Mouse (Mus musculus) layer of hippocampus, adult 2 months (tissue): ENCODE data around the gene Timm17b. TPM values are rescaled to one million over a fixed set of nuclear protein-coding genes. Genes with fewer than 3 reads are reported as not detected.
A peak's percentile ranks its signal among the peaks of the same experiment; 100 is the strongest.

ENCODE experiments used
- DNase-seq, 2 experiments: peaks; one replicate each; pipeline ENCODE4 v3.0.0; 2022; ENCODE audit warnings: low spot score in 2 of 2
- H3K27ac ChIP-seq: fragments of 200-600 bp; 2 replicates; pipeline ENCODE4 v1.8.1; 2022
- H3K4me3 ChIP-seq: fragments of 200-600 bp; 2 replicates; pipeline ENCODE4 v1.8.1; 2022; ENCODE audit warnings: mild to moderate bottlenecking
- CTCF ChIP-seq: fragments of 200-600 bp; conservative IDR thresholded peaks from 2 replicates; pipeline ENCODE4 v1.8.1; 2022; ENCODE audit warnings: antibody characterized with exemption, mild to moderate bottlenecking, moderate library complexity
- long read RNA-seq, 2 experiments: library from polyadenylated mRNA; stranded (forward); transcript quantifications; one replicate each; pipeline ENCODE4 v2.0.0; 2021; ENCODE audit warnings: borderline mapping rate in 2 of 2
- total RNA-seq, 2 experiments: library from RNA; stranded (reverse); gene quantifications; 2 replicates each; pipeline ENCODE4 v1.2.3; 2021

The Timm17b gene
- 10 to 100 TPM; 21.4 to 26.3 TPM for total RNA-seq
- long read RNA-seq, experiment 1, transcript Timm17b-201 (6 exons, 2,381 nt), result major isoform, 7 of 8 reads
- long read RNA-seq, experiment 1, partial matches to known transcripts, result 0 of 8 reads
- long read RNA-seq, experiment 1, other reads (novel, unspliced or antisense), result 1 of 8 reads
- long read RNA-seq, experiment 2, transcript Timm17b-201 (6 exons, 2,381 nt), result major isoform, 16 of 18 reads
- long read RNA-seq, experiment 2, partial matches to known transcripts, result 0 of 18 reads
- long read RNA-seq, experiment 2, other reads (novel, unspliced or antisense), result 2 of 18 reads

GRCm38 (mm10) chrX:7898880-7899874, at the start of gene Timm17b, which contains the start of gene Pqbp1:
Gene Timm17b, plus strand, starts transcription at chrX:7899357.
Gene Pqbp1, minus strand, starts transcription at chrX:7899269.
- H3K4me3 ChIP-seq, result peak within 1 kb of the TSS; percentile 70

DNA sequence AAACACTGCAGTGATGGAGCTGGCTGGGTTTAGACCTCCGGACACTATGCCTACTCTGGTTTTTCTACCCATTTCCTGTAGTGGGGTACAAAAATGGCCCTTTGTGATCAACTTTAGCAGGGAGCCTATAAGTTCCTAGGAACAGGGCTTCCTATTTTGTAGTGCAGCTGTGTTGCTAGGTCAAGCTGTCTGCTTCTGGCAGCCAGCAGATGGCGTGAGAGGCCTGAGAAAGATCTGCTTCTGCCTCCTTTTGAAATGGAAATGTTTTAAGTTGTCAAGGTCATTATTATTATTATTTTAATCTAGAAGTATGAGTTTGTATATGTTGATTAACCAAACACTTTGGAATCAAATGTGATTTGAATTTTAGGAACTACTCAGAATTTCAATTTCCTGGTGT, 44.6 kb upstream of the Timm17b start:
- DNase-seq, result peak in 1 of 2 experiments; percentile 38
- no peak overlapping the region for H3K27ac ChIP-seq
- TF ChIP-seq CTCF, result peak; percentile 79
- H3K4me3 ChIP-seq, result no peak overlapping the region

More at GRCm38 (mm10) chrX:7898880-7899874, at the start of gene Timm17b, which contains the start of gene Pqbp1:
- peak within 1 kb of the TSS; percentile 97 for H3K27ac ChIP-seq
- no peak for TF ChIP-seq CTCF
- DNase-seq, result peak; percentile 82 to 92

- Histone ChIP-seq H3K27ac (no peak overlapping the region), H3K4me3 (no peak overlapping the region)
- TF ChIP-seq CTCF, result no peak
- no peak for DNase-seq
These were observed 39.9 kb upstream of the Timm17b start for GRCm38 (mm10) chrX:7859191-7859753.

DNA sequence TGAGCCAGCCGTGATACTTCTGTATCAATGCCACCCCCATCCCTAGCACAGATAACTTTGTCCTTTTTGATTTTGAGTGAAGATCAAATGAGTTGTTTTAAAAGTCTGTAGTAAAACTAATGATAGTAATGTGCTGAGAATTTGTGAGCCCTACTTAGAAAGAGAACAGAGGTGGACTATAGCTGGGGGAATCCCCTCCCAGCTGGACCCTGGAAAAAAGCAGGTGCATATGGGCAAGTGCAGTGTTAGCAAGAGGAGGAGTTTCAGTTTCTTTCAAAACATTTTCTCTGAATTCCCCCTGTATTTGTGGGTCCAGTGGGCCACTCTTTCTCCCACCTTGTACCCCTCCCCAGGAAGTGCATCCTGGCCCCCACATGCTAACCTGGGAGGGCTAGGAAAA, 36.0 kb upstream of the Timm17b start:
- no peak for TF ChIP-seq CTCF
- H3K4me3 ChIP-seq, result no peak overlapping the region
- H3K27ac ChIP-seq, result no peak overlapping the region
- no peak for DNase-seq

DNA sequence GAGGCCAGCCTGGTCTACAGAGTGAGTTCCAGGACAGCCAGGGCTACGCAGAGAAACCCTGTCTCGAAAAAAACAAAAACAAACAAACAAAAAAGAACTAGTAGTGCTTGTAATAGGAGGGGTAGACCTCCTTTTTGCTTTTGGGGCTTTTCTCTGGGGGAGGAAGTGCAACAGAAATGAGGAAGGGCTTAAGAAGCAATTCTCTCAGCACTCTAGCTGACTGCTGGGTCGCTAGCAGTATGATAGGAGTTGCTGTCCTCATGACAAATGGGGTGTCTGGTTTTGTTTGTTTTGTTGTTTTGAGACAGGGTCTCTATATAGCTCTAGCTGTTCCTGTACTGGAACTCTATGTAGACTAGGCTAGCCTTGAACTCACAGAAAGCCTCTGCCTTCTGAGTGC, 34.6 kb upstream of the Timm17b start:
- TF ChIP-seq CTCF, result no peak
- no peak overlapping the region for H3K4me3 ChIP-seq
- no peak overlapping the region for H3K27ac ChIP-seq
- DNase-seq, result no peak

DNA sequence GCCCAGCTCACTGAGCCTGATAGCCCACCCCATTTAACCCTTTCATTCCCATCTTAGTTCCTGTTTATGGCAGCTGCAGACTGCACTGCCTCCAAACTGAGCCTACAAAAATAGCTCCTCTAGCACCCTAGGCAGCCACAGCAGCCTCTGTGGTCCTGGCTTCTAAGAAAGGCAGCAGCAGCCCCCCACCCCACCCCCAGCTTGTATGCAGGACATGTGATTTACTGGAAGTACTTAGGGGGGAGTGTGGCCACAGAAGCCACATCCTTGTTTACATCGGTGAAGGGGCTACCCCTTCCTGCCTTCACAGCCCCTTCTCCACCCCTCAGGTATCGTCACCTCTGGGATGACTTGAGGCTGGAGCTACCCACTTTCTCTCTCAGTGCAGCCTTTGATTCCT, 33.8 kb upstream of the Timm17b start:
- no peak for DNase-seq
- TF ChIP-seq CTCF, result no peak
- Histone ChIP-seq H3K27ac (no peak overlapping the region), H3K4me3 (no peak overlapping the region)

DNA sequence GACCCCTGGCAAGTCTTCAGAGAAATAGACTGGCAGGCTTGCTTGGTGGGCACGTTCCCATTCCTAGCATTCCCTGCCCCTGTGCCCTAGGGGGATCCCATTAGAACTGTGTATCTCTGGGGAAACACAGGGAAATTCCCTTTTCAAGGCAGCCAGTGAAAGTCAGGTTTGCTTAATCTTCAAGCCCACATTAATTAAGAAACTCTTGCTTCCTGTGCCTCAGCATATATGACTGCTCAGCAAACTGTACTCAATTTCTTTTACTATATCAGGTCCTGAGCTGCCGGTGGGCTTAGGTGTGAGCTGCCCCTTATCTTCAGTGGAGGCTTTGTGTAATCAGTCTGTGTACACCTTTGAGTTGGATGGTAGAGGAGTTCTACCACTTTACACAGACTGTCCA, 33.4 kb upstream of the Timm17b start:
- DNase-seq, result no peak
- H3K4me3 ChIP-seq, result no peak overlapping the region
- no peak for TF ChIP-seq CTCF
- no peak overlapping the region for H3K27ac ChIP-seq

DNA sequence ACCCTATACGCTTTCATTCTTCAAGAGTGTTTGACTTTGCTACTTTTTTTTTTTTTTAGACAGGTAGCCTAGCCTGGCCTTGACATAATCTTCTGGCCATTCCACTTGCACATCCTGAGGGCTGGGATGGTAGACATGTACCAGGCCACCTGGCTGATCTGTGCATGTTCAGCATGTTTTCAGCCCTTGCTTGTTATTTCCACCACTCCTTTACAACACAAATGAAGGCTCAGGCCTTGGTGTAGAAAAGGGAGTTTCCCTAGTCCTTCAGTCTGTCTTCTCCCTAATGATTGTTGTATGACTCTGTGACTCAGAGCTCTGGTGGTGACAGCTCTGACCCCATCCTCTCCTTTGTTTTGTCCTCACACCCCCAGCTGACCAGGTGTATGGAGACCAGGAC, 32.0 kb upstream of the Timm17b start:
- Histone ChIP-seq H3K27ac (no peak overlapping the region), H3K4me3 (no peak overlapping the region)
- DNase-seq, result no peak
- TF ChIP-seq CTCF, result no peak

GRCm38 (mm10) chrX:7868506-7868905, 30.7 kb upstream of the Timm17b start:
- no peak for DNase-seq
- no peak overlapping the region for H3K27ac ChIP-seq
- TF ChIP-seq CTCF, result no peak
- no peak overlapping the region for H3K4me3 ChIP-seq

DNA sequence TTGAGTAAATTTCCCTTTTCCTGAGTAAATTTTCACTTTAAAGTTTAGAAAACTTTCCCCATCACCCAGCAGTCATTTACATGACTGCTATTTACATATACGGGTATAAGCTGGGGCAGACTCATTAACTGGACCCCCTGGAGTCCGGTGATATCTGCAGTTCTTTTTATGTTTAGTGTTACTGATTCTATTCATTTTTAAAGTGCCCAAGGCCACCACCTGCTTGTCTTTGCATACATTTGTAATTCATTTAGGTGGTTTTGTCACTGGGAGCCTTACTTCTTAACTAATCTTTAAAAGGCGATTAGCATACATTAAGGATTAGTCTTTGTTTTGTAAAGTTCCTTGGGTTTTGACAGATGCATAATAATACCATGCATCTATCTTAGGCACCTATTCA, 29.3 kb upstream of the Timm17b start:
- DNase-seq, result no peak
- H3K4me3 ChIP-seq, result no peak overlapping the region
- H3K27ac ChIP-seq, result no peak overlapping the region
- no peak for TF ChIP-seq CTCF

- Histone ChIP-seq H3K27ac (peak within 1 kb of the TSS; percentile 92), H3K4me3 (peak within 1 kb of the TSS; percentile 66)
- no peak for TF ChIP-seq CTCF
- peak; percentile 80 to 86 for DNase-seq
These were observed 21.1 kb upstream of the Timm17b start, which contains the start of gene Pim2 for GRCm38 (mm10) chrX:7878007-7878419. Gene Pim2, plus strand, starts transcription at chrX:7878262.

DNA sequence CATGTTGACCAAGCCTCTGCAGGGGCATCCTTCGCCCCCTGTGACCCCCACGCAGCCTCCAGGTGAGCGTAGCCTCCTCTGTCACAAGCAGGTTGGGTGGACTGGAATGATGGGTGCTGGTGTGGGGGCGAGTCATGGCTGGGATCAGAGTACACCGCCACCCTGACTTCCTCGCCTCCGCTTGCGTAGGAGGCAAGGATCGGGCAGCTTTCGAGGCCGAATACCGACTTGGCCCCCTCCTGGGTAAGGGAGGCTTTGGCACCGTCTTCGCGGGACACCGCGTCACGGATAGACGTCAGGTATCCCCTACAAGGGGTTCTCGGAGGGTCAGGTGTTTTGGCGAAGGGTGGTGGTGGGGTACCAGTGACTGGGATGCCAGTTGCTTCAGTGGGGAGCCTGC, 20.7 kb upstream of the Timm17b start:
- peak in 1 of 2 experiments; percentile 22 for DNase-seq
- TF ChIP-seq CTCF, result no peak
- Histone ChIP-seq H3K4me3 (peak overlapping the region; percentile 66), H3K27ac (peak overlapping the region; percentile 92)

- peak; percentile 65 for TF ChIP-seq CTCF
- H3K27ac ChIP-seq, result peak overlapping the region; percentile 65; the same call in 1 of the 2 replicates
These were observed 19.3 kb upstream of the Timm17b start for GRCm38 (mm10) chrX:7879819-7880218.

More at GRCm38 (mm10) chrX:7879819-7880218, 19.3 kb upstream of the Timm17b start:
- peak overlapping the region; percentile 66 for H3K4me3 ChIP-seq
- peak; percentile 53 to 67 for DNase-seq
